Mouse (Mus musculus) spleen, adult 12 weeks (tissue): ENCODE data around the gene Iqschfp.

Source experiments
- DNase-seq: peaks from one replicate; pipeline ENCODE4 v3.0.0; 2022; ENCODE audit warnings: low spot score

The Iqschfp gene

GRCm38 (mm10) chr3:68495096-68495735 is 603.2 kb downstream of the Iqschfp start:
- no peak for DNase-seq

DNA sequence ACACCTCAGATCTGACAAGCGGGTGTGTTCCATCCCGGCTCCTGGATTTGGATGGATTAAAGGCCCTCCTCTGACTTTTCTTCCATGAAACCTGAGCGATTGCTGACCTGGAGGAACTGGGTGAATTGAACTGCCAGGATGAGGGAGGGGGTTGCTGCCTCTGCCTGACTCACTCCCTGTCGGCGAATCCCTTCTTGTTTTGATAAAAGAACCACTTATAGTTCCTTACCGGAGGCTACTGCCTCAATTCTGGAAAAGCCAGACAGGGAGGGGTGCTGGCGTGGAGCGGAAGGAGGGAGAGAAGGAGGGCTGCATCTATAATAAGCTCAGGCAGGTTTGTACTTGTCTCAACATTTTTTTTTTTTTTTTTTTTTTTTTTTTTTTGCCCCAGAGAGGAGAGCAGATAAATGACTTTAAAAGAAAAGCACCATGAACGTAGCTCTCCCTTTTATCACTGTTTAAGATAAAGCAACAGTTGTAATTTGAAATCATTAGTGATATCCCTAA is 603.8 kb downstream of the Iqschfp start:
- DNase-seq = no peak

DNA sequence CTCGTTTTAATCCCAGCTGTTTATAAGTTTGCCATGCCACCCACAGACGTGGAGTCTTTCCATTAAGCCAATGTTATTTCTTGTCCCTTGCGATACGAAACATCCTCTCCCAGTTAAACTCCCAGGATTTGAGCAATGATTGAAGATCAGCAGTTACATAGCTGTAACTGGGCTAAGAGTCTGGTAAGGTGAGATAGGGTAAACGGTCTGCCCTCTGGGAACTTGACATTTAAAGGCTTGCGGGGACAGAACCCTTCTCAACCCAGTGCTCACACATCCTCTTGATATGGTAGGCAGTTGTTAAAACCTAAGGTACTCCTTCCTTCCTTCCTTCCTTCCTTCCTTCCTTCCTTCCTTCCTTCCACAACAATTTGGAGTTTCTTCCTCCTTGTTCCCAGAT is 604.5 kb downstream of the Iqschfp start:
- no peak for DNase-seq

DNA sequence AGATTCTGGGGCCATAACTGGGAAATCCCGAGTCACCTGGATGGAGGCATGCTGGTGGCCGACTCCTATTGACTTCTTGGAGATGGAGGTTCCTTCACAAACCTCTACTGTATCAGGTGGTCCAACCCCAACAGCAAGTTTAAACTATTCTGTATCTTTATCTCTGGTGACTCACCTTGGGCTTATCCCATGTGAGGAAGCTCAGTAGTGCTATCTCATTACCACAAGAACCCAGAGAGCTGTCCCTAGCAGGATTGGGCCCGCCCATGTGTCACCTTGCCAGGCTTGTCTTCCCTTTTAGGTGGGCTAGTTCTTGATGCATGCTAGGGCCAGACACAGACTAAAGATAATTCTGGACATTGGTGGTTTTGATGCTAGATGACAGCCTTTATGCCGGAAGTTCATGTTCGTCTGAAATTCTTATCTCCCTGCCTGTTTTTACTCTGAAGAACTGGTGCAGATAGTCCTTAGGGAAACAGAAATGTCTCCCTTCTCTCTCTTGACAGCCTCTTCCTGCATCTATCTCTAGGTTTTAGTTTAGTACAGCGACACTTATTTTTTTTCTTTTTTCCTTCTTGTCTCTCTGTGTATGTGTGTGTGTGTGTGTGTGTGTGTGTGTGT is 607.6 kb downstream of the Iqschfp start:
- peak; percentile 41 for DNase-seq

DNA sequence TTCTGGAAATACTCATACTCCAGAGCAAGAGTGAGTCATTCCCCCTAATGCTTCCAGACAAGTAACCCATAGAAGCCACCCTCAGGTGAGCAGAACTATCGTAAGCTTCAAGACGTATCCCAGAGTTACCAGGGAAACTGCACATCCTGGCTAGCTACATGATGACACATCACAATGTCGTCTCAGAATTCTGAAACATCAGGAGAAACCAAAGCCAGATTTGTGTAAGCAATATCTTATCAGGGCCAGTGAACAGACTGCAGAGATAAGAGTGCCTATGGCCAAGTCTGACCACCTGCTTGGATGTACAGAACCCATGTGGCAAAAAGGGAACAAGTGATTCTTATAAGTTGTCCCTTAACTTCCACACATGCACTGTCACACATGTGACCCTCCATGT is 612.8 kb downstream of the Iqschfp start:
- no peak for DNase-seq

- DNase-seq = no peak
These were observed 614.8 kb downstream of the Iqschfp start for GRCm38 (mm10) chr3:68506769-68507318.

DNA sequence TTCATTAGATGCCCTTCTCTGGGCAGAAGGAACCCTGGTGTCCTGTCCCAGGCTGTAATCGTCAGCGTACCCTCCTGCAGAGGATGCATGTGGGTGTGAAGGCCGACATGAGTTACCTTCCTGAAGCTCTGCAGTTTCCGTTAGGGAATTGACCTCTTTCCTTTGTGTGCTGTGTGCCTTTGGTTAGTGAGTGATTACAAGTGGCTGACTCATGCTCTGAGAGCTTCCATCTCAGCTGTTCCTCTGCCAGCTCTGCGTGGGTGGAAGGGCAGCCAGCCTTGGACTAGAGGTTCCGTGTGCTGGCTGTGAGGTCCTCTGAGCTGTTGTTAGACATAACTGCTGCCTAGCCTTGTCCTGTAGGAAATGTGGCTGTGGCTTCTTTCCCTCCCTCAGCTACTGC is 616.6 kb downstream of the Iqschfp start:
- no peak for DNase-seq

DNA sequence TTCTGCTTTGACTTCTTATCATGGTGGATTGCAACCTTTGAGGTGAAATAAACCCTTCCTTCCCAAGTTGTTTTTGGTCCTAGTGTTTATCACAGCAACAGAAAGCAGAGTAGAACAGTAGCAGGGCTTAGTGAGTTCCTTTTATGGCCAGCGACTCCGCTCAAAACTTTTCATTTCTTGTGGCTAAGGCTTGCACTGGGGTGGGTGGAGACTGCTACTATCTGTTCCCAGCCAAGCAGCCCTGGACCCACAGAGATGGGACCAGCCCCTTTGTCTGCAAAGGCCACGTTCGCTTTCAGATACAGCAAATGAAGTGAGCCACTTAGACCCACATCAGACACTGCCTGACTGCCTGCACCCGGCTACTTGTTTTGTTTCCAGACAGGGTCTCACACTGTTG is 618.8 kb downstream of the Iqschfp start:
- DNase-seq = peak; percentile 36

DNA sequence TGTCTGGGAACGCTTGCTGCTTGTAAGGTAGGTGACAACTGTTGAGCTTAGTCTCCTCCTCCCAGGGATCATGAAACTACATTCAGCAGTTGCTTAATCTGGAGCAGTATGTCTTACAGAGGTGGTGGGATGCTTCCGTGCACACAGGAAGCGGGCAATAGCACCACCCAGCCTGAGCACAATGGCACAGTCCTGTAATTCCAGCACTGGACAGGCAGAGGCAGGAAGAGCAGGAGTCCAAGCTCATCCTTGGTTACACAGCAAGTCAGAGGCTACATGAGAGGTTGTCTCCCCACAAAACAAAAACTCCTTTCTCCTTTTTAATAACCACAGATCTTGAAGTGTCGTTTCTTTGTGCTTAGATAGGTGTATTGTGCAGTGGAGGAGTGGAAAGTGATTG is 619.7 kb downstream of the Iqschfp start:
- no peak for DNase-seq

DNA sequence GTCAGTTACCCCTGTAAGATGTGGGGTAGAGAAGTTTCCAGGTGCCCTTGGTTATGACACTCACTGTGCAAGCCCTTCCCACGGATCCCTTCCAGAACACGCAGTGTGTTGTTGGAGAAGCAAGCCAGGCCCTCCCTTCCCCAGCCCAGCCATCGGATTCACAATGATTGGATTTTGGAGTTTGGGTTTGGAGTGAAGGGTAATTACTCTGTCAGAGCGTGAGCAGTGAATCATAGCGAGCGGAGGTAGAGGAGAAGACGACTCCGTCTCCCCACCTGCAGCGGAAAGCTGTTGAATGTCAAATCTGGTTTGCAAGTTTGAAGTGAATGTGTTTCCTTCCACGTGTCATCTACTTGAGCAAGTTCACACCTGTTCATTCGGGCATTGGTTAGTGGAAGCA is 620.3 kb downstream of the Iqschfp start:
- no peak for DNase-seq

DNA sequence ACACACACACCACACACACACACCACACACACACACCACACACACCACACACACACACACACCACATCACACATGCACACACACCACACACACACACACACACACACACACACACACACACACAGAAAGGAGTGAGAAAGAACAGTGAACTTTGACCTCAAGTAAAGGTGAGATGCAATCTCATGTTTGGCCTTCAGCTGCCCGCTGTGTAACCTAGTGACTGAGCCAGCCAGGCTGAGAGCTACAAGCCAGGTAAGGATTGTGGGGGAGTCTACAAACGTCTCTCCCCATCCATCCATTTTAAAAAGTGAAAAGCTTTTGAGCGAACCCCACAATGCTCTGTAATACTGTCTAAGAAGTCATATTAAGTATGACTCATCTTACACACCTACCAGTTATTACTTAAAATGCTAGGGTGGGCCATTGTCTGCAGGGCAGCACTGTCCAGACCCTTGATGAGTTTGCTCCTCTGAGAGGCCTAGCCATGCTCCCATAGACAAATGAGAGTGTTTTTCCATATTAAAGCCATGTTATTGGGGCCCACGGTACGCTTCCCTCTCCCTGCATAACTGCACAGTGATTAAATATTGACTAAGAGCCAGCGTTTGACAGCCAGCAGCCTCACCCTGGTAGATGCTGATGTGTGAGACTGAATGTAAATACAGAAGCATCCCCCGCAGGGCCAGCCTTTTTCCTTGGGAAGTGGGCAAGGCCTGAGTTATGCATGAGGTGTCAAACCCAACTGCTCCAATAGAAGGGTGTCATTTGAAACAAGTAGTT is 621.5 kb downstream of the Iqschfp start:
- DNase-seq = no peak

DNA sequence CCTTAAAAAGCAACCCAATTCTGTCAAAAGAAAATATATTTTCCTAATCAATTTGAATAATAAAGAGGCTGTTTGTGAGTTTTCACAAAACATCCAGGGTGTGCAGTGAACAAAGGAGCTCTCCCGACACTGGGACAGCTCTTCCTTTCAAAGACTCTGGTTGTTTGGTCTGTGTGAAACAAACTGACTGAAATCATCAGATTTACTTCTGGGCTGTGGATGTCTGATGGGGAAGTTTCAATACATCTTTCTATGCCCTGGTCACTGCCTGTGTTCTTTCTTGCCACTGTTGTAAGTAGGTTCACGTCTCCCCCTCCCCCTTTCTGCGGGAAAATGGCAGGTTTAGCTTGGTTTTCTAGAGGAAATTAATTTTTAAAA is 622.1 kb downstream of the Iqschfp start:
- DNase-seq = no peak

- no peak for DNase-seq
These were observed 622.7 kb downstream of the Iqschfp start for GRCm38 (mm10) chr3:68514717-68515116.

- no peak for DNase-seq
These were observed 624.5 kb downstream of the Iqschfp start for GRCm38 (mm10) chr3:68516393-68517081.

GRCm38 (mm10) chr3:68517236-68517635 is 625.2 kb downstream of the Iqschfp start:
- no peak for DNase-seq

DNA sequence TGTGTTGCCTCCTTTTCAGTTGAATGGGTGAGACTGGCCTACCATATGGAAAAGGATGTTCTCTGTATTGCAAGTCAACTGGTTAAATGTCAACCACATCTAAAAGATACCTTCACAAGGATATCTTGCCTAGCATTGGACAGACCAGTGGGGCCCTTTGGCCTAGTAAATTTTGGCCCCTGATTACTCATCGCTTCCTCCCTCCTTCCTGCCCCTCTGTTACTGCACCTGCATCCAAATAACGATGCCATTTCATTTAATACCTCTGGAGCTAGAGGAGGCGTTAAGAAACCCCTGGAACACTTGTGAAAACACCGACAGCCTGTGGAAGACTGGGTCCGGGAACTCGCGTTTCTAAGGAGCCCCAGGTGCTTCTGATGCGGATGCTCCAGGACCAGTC is 626.0 kb downstream of the Iqschfp start:
- DNase-seq = no peak

GRCm38 (mm10) chr3:68518586-68518985 is 626.6 kb downstream of the Iqschfp start:
- DNase-seq = no peak

DNA sequence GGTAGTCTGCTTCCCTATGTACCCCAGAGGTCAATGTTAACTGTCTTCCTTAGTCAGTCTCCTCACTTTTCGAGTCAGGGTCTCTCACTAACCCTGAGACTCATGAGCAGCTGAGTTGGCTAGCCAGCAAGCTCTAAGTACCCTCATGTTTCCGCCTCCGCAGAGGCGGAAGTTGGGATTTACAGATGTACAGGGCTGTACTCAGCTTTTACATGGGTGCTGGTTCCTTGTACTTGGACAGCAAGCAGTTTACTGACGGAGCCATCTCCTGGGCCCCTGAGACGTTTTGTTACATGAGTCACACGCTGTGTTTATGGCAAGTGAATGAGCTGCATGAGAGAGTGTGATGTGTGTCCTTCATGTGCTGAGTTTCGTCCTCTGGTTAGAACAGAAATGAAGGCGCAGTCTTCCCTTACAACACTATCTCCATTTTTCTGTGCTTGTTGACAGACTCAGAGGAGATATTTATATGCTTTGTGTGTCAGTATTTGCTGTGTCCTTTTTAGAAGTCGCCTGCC is 633.4 kb downstream of the Iqschfp start:
- DNase-seq = no peak

GRCm38 (mm10) chr3:68526416-68526815 is 634.4 kb downstream of the Iqschfp start:
- no peak for DNase-seq

- DNase-seq = no peak
These were observed 635.1 kb downstream of the Iqschfp start for GRCm38 (mm10) chr3:68527182-68527581.

GRCm38 (mm10) chr3:68531908-68532307 is 639.9 kb downstream of the Iqschfp start:
- no peak for DNase-seq

DNA sequence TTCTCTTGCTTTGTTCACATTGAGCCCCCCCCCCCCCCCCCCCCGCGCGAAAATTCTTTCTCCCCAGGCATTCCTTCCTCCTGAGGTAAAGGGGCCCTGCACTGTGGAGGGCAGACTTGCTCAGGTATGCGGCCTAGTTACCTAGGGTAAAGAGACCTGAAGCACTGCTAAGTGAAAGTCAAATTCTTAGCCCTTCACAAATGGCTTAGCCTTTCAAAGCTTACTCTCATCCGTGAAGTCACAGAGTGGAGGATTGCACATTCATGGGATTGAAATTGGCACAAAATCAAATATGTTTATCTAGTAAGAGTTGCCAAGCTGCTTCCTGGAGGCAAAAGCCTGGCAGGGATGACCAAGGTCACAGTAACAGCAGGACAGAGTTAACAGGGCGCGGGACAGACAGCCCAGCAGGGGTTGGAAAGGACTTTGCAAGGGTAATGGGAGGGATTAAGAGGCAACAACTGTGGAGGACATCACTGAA is 642.6 kb downstream of the Iqschfp start:
- DNase-seq = no peak
